Mouse (Mus musculus) liver, adult 2 months (tissue): ENCODE measurements around the gene Hnrnpk. TPM values are rescaled to one million over a fixed set of nuclear protein-coding genes. Genes with fewer than 3 reads are reported as not detected.

Source experiments
- DNase-seq: peaks from one replicate; pipeline ENCODE4 v3.0.0-alpha.2; 2011; ENCODE audit warnings: low read depth, low spot score; ENCODE audit errors: extremely low read depth
- H3K27ac ChIP-seq: fragments of 200-500 bp; replicated peaks from 2 replicates; pipeline ENCODE4 v1.5.1; 2012; ENCODE audit warnings: low read depth, mild to moderate bottlenecking, control low read depth, inconsistent platforms, low read length; ENCODE audit not compliant: insufficient read depth
- H3K27me3 ChIP-seq: fragments of 200-500 bp; 2 replicates; pipeline ENCODE4 v1.6.1; 2012; ENCODE audit warnings: mild to moderate bottlenecking, moderate library complexity, low read length, inconsistent platforms; ENCODE audit not compliant: control insufficient read depth, insufficient read depth
- H3K36me3 ChIP-seq: fragments of 200-500 bp; 2 replicates; pipeline ENCODE4 v1.6.1; 2012; ENCODE audit warnings: low read length, inconsistent platforms; ENCODE audit not compliant: control insufficient read depth, insufficient read depth
- H3K4me1 ChIP-seq: fragments of 200-500 bp; 2 replicates; pipeline ENCODE4 v1.6.1; 2011; ENCODE audit warnings: low read length; ENCODE audit not compliant: control insufficient read depth, insufficient read depth
- H3K4me3 ChIP-seq: fragments of 200-500 bp; 2 replicates; pipeline ENCODE4 v1.5.1; 2011; ENCODE audit warnings: low read depth, mild to moderate bottlenecking, control low read depth, low read length, moderate library complexity; ENCODE audit not compliant: insufficient read depth
- H3K79me2 ChIP-seq: fragments of 200-500 bp; 2 replicates; pipeline ENCODE4 v1.6.1; 2012; ENCODE audit warnings: inconsistent platforms, mild to moderate bottlenecking, low read length, moderate library complexity; ENCODE audit not compliant: control insufficient read depth, insufficient read depth
- H3K9ac ChIP-seq: fragments of 200-500 bp; 2 replicates; pipeline ENCODE4 v1.6.1; 2012; ENCODE audit warnings: low read depth, mild to moderate bottlenecking, control low read depth, inconsistent platforms, low read length
- CTCF ChIP-seq: fragments of 200-500 bp; IDR thresholded peaks from 2 replicates; pipeline ENCODE4 v1.5.1; 2011; ENCODE audit warnings: low read depth, low read length, control low read depth
- POLR2A ChIP-seq: fragments of 200-500 bp; IDR thresholded peaks from 2 replicates; pipeline ENCODE4 v1.6.1; 2011; ENCODE audit warnings: low read length, control low read depth; ENCODE audit not compliant: insufficient read depth; ENCODE audit errors: extremely low read depth
- WGBS: fragments of 180-500 bp; shearing (Covaris S2); methylation state at CpG from one replicate; pipeline ENCODE4 v1.1.7; 2018; 5-methylcytosine and 5-hydroxymethylcytosine counted together
- polyA plus RNA-seq: library from polyadenylated mRNA; depleted of rRNA; stranded (reverse); fragments of >200 nt; gene quantifications from 2 replicates; pipeline ENCODE4 v1.2.3, GENCODE M21; 2012
- total RNA-seq: library from RNA; depleted of rRNA; stranded (reverse); fragments of >200 nt; gene quantifications from 2 replicates; pipeline ENCODE4 v1.2.3, GENCODE M21; 2014

Gene Hnrnpk
- total and polyA plus RNA-seq, 2 experiments: 162 to 280 TPM

- H3K36me3 ChIP-seq: peaks cover 19% of the 10 kb centered on the region
- H3K9ac ChIP-seq: no peak overlapping the region
- peak; percentile 62 for DNase-seq
- WGBS: 14% methylated on average over 7 of the region's 7 CpGs
- H3K27ac ChIP-seq: no peak overlapping the region
- TF ChIP-seq POLR2A (no peak), CTCF (peak; percentile 73)
- no peak overlapping the region for H3K4me3 ChIP-seq
- H3K27me3 ChIP-seq: no peaks in the 10 kb centered on the region
- peaks cover 3% of the 10 kb centered on the region; the same call in 1 of the 2 replicates for H3K4me1 ChIP-seq
- H3K79me2 ChIP-seq: no peaks in the 10 kb centered on the region
Measured at GRCm38 (mm10) chr13:58387948-58388347, 15.2 kb downstream of the Hnrnpk start.

- peak overlapping the region; percentile 85 for H3K4me3 ChIP-seq
- TF ChIP-seq CTCF (no peak), POLR2A (no peak)
- no peak overlapping the region for H3K27ac ChIP-seq
Measured at GRCm38 (mm10) chr13:58385547-58385920, 17.6 kb downstream of the Hnrnpk start.

GRCm38 (mm10) chr13:58384779-58385546 is 18.2 kb downstream of the Hnrnpk start, which contains the start of gene 2210016F16Rik:
Gene 2210016F16Rik, minus strand, starts transcription at chr13:58385225.
- Histone ChIP-seq H3K27me3 (no peaks in the 10 kb centered on the region), H3K4me3 (peak within 1 kb of the TSS; percentile 85), H3K36me3 (peaks cover 18% of the 10 kb centered on the region), H3K9ac (peak within 1 kb of the TSS; percentile 94), H3K27ac (peak within 1 kb of the TSS; percentile 37), H3K79me2 (no peaks in the 10 kb centered on the region), H3K4me1 (peaks cover 3% of the 10 kb centered on the region; the same call in 1 of the 2 replicates)
- TF ChIP-seq CTCF: no peak
- 0 out of 2 replicates have a peak, but pooled peaks have one; percentile 17 for TF ChIP-seq POLR2A
- 2% methylated on average over 80 of the region's 80 CpGs for WGBS
- DNase-seq: peak; percentile 48

More at GRCm38 (mm10) chr13:58385547-58385920, 17.6 kb downstream of the Hnrnpk start:
- 84% methylated on average over 7 of the region's 7 CpGs for WGBS
- peak overlapping the region; percentile 94 for H3K9ac ChIP-seq
- H3K27me3 ChIP-seq: no peaks in the 10 kb centered on the region
- DNase-seq: no peak
- peaks cover 3% of the 10 kb centered on the region; the same call in 1 of the 2 replicates for H3K4me1 ChIP-seq
- peaks cover 22% of the 10 kb centered on the region for H3K36me3 ChIP-seq
- H3K79me2 ChIP-seq: no peaks in the 10 kb centered on the region

- Histone ChIP-seq H3K27me3 (no peaks in the 10 kb centered on the region), H3K4me1 (peaks cover 3% of the 10 kb centered on the region; the same call in 1 of the 2 replicates), H3K36me3 (peaks cover 15% of the 10 kb centered on the region), H3K79me2 (no peaks in the 10 kb centered on the region), H3K4me3 (peak overlapping the region; percentile 85), H3K9ac (peak overlapping the region; percentile 94), H3K27ac (no peak overlapping the region)
- no peak for DNase-seq
- TF ChIP-seq CTCF: no peak
- no peak for TF ChIP-seq POLR2A
- WGBS: 37% methylated on average over 11 of the region's 11 CpGs
Measured at GRCm38 (mm10) chr13:58384371-58384770, 18.8 kb downstream of the Hnrnpk start.

GRCm38 (mm10) chr13:58373153-58373470 is 30.0 kb downstream of the Hnrnpk start:
- no peak for DNase-seq
- no peaks in the 10 kb centered on the region for H3K36me3 ChIP-seq
- WGBS: 83% methylated on average over 2 of the region's 2 CpGs

More at GRCm38 (mm10) chr13:58373153-58373470, 30.0 kb downstream of the Hnrnpk start:
- Histone ChIP-seq H3K9ac (no peak overlapping the region), H3K27me3 (no peaks in the 10 kb centered on the region), H3K27ac (no peak overlapping the region), H3K4me1 (no peaks in the 10 kb centered on the region), H3K4me3 (no peak overlapping the region), H3K79me2 (no peaks in the 10 kb centered on the region)
- TF ChIP-seq POLR2A: no peak
- no peak for TF ChIP-seq CTCF
